Mouse (Mus musculus) embryonic fibroblast, embryonic 13.5 days (primary cell): ENCODE results near the gene Rgs6.

ENCODE experiments used
- CTCF ChIP-seq: IDR thresholded peaks from 2 replicates; pipeline ENCODE4 v1.5.1; 2011; ENCODE audit warnings: mild to moderate bottlenecking, control low read depth, low read length, moderate library complexity, borderline replicate concordance; ENCODE audit not compliant: insufficient read depth
- POLR2A ChIP-seq: IDR thresholded peaks from 2 replicates; pipeline ENCODE4 v1.6.1; 2011; ENCODE audit warnings: low read depth, mild to moderate bottlenecking, control low read depth, low read length, moderate library complexity

- TF ChIP-seq CTCF (no peak), POLR2A (no peak)
These were observed 154.9 kb downstream of the Rgs6 start for GRCm38 (mm10) chr12:82742955-82743354.
